Mouse (Mus musculus): ENCODE data around the gene Shb.

- TF ChIP-seq EP300 (optimal IDR thresholded peaks at IDR 0.05) = no peak
- TF ChIP-seq CTCF (IDR thresholded peaks at IDR 0.05; ENCODE audit: low read depth) = no peak
These were observed 9.7 kb downstream of the Shb start for GRCm38 (mm10) chr4:45522583-45522900.

Data from stomach, postnatal 0 days (tissue).